Mouse (Mus musculus) kidney, postnatal 36 days (tissue): Measurements from ENCODE around the gene Med12l.
A peak's percentile ranks its signal among the peaks of the same experiment; 100 is the strongest.

Experiments used
- DNase-seq, 2 experiments: peaks; one replicate each; pipeline ENCODE4 v3.0.0; 2021 to 2022; ENCODE audit warnings: mixed read lengths in 2 of 2

The Med12l gene

DNA sequence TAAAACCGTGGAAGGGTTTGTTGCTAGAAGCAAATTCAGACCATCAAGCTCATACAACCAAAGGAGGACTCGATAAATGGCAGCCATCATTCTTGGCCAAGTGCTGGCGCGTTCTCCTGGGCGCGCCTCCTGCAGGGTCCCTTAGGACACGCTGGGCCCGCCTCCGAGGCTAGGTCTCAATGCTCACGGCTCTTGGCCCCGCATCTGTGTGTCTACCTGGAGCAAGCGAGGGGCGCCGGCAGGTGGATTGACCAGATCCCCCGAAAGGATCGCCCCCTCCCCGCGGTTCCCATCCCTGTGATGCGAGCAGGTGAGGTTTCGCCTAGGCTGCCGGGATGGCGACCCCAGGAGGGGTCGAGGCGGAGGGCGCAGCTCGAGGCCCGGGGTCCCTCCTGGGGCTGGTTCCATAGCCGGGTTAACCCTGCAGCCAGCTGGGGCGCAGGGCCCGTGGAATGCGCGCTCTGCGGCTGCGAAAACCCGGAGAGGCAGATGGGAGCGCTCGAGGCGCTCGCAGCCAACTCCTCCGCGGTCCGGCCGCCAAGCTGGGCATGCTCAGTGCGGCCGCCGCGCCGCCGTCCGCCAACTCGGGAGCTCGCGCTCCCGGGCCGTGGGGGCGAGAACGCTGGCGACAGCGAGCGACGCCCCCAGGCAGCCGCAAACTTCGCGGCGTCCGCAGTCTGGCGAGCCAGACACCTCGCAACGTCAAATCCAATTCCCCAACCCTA is at the start of gene Med12l:
Gene Med12l, plus strand, starts transcription at position 555 of the 725 bp plus-strand sequence.
- DNase-seq: peak; percentile 30 to 70

- no peak for DNase-seq
Measured at GRCm38 (mm10) chr3:58961166-58961565, 44.5 kb upstream of the Med12l start.

DNA sequence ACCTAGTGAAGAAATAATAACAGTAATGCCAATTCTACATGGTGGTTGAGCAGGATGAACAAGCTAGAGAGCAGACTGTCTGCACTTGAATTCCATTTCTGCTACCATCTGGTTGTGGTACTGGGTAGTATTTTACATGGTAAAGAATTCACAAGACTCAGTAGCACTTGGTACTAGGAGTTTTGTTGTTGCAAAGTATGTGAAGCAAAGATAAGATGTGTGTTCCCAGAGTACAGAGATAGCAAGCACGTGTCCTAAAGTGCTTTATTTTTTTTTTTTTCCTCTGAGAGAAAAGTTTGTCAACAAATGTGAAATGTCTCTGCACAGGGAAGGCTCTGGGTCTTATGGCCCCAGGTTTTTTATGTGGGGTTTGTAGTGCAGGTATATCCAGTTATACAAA is 28.2 kb upstream of the Med12l start:
- no peak for DNase-seq

DNA sequence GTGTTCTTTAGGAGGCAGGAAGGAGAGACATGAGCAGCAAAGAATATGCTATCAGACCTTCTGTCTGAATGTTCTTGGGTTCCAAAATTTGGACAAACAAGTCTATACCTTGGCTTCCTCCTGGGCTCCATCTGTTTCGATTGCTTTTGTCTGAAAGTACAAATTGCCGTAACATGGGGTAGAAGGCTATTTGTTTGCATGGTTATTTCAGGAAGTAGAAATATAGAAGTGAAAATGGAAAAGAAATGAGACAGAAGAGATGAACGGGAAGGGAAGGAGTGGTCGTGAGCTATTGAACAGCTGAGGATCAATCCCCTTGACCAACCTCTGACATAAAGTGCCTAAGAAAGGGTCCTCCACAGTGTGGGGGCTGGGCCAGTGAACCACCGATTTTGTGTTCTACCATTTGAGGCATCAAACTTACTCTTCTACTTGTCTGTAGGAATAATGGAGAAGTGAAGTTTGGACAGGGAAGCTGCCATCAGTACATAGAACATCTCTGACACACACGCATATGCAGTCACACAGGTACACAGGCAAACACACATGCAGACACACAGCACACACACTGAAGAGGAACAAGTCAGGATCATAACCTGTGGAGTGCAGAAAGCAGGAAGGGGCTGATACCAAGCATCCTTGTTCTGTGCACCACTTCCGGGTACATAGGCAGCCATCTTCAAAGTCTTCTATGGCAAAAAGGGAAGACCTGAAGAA is 27.6 kb upstream of the Med12l start:
- DNase-seq: no peak

DNA sequence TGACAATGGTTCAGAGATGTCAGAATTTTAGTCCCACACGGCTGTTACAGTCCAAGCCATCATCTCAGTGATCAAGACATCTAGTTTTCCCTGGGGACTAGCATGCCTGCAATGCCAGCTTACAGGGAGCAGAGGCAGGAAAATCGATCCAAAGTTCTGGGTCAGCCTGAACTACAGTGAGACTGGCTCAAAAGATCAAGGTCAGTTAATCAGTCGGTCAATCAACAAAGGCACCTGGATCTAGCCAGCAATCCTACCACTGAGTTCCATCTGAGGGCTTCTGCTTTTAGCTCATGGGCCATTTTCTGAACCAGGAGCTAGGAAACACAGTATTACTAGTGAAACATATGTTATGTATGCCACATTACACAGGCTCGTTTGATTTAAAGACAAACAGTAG is 25.0 kb upstream of the Med12l start:
- DNase-seq: no peak

DNA sequence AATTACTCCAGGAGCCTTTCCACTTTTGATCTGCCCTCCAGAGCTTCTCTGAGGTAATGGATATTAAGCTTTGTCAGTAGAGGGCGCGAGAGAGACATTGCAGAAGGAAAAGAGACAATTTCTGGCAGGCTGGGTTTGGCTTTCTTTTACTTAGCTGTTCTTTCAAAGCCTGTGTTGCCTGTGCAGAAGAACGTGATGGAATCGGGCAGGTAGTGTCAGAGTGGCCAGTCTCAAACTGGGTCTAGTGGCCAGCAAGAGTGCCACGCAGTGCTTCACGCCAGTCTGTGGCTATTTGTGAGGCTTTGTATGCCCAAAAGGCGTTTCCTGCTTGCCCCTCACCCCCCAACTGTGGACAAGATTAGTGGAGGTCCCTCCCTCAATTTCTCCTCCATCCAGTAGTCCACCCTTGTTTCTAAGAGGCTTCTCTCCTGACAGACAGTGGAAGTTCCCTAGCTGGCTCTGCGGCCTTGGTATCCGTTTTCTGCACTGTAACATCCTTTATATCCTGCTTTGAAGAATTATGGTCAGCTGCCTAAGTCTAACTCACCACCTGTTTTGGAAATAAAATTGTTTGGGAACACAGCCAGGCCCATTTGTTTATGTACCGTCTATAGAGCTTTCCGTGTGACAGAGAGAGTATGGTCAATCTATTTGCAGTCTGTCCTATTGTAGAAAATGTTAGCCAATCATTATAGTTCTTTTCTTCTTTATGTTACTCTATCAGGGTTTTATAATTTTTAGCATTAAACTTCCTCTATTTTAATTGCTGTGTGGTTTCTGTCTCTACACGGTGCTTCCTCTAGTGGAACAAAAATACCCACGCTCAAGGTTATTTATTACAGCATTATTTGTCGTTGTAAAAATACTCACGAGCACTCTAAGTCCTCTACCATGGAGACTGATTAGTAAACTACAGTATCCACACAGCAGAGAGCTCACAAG is 22.5 kb upstream of the Med12l start:
- DNase-seq: peak; percentile 67 to 75

GRCm38 (mm10) chr3:58983838-58984598 is 21.6 kb upstream of the Med12l start:
- no peak for DNase-seq

DNA sequence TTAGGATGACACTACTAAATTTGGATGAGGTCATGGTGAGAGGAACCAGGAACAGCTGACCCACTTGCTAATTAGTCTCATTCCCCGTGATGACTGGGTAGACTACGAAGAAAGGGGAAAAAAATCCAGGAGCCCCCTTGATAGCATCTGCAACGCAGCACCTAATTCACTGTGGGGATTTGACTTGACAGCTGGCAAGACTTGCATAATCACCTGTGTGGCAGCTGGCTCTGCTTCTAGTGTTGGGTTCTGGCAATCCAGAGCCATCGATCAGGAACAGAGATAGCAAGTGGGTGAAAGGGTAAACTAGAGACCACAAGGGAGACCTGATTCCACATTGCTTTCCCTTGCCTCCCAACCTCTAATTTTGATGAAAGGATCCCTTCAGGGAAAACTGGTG is 19.8 kb upstream of the Med12l start:
- no peak for DNase-seq

GRCm38 (mm10) chr3:58989374-58989773 is 16.3 kb upstream of the Med12l start:
- DNase-seq: no peak

DNA sequence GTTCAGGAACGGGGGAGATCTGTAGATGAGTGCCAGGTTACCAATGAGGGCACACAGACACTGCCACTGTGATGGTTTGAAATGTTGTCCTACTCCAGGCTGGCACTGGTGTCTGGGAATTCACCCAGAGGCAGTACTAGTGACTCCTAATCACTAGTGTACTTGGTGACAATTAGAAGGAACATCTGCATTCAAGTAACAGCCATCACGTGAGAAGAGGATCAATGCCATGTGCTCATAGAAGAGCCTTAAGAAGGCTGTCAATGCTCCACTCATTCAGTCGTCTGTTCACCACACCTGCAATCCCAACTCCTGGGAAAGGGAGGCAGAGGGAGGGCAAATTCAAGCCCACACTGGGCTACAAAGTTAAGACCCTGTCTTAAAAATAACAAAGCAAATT is 15.1 kb upstream of the Med12l start:
- no peak for DNase-seq

DNA sequence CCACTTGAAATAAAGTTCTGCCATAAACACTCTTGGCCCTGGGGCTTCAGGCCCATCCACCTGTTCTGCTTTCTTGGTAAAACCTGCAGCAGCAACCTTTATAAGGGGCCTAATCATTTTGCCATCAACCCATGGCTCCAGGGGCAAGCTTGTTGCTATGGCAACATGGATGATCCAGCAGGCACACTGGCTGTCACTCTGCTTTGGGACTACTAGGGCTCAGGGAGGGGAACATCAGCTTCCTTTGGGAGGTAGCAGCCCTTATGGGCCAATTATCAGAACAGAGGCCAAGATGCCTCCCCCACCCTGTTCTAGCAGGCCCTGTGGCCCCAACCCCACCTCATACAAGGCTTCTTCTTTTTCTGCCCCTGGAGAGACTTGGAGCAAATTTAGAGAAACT is 13.5 kb upstream of the Med12l start:
- DNase-seq: no peak

GRCm38 (mm10) chr3:58993619-58994018 is 12.0 kb upstream of the Med12l start:
- DNase-seq: no peak

DNA sequence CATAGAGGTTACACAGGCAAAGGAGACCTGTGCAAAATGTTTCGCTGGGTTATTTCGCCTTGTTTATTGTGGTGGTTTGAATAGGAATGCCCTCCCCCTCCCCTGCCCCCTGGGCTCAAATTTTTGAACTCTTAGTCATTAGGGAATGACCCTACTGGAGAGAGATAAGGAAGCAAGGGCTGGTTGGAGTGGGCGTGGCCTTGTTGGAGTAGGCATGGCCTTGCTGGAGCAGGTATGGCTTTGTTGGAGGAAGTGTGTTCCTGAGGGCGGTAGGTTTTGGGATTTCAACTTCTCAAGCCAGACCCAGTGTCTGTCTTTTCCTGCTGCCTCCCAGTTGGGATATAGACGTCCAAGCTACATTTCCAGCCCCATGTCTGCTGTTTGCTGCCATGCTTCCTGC is 1.9 kb upstream of the Med12l start:
- DNase-seq: no peak

DNA sequence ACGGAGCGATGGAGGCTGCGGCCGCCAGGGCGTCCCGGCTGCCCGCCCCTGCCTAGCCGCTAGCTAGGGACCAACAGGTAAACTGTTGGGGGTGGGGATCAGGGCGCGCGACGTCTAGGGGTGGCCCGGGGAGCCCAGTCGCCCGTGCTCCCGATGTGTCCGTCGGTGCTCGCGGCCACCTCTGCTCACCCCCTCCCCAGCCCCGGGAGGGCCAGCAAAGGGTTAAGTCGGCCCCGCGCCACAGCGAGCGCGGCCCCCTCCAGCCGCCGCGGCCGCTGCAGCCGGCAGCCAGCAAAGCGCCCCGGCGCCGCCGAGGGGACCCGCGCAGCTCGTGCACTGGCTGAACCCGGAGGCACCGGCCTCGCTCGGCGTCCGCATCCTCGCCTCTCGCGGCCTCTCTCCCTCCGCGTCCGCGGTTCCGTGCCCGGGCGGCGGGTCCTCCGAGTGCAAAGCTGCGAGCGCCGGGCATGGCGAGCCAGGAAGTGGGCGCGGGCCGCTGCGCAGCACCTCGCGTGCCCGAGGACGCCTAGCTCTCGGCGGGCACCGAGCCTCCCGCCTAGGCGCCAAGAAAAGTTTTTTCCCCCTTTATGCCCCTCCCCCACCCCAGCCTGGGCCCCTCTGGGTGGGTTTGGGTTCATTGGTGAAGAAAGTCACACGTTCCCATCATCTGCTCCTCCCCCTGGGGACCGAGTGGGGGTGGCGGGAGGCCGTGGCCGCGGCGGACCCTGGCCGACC is 538 bp downstream of the Med12l start:
- peak in 1 of 2 experiments; percentile 58 for DNase-seq

DNA sequence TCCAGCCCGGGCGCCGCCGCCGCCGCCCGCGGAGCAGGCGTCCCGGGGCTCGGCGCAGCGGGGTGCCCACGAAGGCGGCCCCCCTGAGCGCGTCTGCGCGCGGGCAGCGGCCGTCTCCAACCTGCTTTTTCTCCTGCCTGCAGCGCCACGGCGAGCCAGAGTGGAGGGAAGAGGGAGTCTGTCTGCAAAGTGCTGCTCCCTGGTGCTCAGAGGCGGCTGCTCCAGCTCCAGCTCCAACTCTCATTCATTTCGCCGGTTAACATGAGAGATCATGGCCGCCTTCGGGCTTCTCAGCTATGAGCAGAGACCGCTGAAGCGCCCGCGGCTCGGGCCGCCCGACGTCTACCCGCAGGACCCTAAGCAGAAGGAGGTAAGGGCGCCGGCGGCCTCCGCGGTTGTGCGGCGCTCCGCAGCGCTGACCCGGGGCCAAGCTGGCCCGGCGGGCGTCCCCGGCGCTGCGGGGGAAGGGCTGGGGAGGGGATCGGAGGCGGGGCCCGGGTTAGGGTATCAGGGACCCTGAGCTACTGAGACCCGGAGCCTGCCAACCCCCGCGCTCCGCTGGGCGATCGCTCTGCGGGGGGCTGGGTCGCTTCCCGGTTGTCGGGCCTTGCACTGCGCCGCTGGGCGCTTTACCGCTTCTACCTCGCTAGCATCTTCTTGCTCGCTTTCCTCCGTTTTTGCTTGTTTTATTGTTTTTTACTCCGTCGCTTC is 1.3 kb downstream of the Med12l start:
- DNase-seq: peak; percentile 57 to 76

DNA sequence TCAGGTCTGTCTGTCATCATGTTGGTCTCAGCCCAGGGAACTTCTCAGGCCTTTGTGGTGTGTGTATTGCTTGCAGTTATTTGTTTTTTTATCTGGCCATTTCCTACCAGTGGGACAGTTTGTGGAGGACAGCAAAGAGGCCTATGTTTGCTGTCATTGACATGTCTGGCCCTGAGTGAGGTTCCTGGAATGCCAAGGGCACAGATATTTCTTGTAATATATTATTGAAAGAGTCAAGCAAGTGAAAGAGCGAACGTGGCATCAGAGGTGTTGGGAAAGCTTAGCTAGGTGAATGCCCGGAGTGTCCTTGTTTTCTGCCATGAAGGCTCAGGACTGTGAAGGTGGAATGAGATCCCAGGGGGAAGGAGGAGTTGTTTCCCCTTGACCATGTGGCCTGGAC is 4.7 kb downstream of the Med12l start:
- no peak for DNase-seq

GRCm38 (mm10) chr3:59015698-59016412 is 10.2 kb downstream of the Med12l start:
- no peak for DNase-seq

GRCm38 (mm10) chr3:59016501-59016900 is 10.9 kb downstream of the Med12l start:
- DNase-seq: no peak

GRCm38 (mm10) chr3:59021236-59021635 is 15.6 kb downstream of the Med12l start:
- DNase-seq: peak in 1 of 2 experiments; percentile 37

DNA sequence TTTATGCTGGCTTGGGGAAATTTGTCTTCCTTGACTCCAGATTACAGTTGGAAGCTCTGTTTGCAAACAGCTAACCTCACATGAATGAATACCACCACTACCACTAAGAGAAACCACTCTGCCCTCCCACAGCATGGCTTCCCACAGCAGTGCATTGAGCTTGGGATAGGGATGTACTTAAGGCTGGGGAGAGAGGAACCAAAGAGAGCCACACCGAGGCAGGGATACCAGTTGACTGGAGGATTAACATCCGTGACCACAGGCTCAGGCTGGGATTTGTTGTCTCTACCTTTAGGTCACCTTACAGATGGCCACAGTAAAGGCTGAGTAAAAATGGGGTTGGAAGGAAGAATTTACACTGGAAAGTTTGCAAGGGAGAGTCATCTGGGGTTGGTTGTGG is 16.6 kb downstream of the Med12l start:
- DNase-seq: no peak
